Mouse (Mus musculus): ENCODE data around the gene Cldn14.

DNA sequence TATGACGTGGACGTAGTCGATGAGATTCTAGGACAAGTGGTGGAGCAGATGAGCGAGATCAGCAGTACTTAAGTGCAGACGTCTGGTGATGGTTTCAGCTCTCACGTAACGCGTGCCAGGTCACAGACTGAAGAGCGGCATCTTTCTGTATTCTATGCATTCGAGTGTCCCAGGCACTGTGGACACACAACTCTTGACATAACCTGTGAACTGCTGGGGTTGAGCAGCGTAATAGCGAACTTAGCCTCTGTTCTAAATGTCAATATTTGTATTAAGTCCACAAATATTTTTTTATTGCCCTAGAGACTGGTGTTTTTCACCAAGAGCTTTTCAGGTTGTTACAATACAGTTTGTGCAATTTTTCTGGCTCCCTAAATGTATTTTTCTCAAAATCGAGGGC is 133.8 kb downstream of the Cldn14 start:
- TF ChIP-seq CTCF (IDR thresholded peaks at IDR 0.05; ENCODE audit: low read depth, low read length) (no peak), EP300 (IDR thresholded peaks at IDR 0.05; ENCODE audit: insufficient read depth, low read depth, low read length) (no peak), POLR2A (IDR thresholded peaks at IDR 0.05; ENCODE audit: insufficient read depth, low read length) (no peak)

Measured in ES-Bruce4 (cell line).